Mouse (Mus musculus) lung, adult 18-20 months (tissue): ENCODE measurements at regions not wholly inside any gene's neighbourhood (a gene's known extent, or its start where the extent isn't known, plus 50 kb on each side); places are given as distances from the start of the nearest gene placed in this dataset.

Experiments
- DNase-seq, 2 experiments: peaks; one replicate each; pipeline ENCODE4 v3.0.0; 2022; ENCODE audit warnings: mixed read lengths in 2 of 2

- no peak for DNase-seq
Measured at GRCm38 (mm10) chr9:61092834-61093479, 279.2 kb upstream of the Tle3 start.

DNA sequence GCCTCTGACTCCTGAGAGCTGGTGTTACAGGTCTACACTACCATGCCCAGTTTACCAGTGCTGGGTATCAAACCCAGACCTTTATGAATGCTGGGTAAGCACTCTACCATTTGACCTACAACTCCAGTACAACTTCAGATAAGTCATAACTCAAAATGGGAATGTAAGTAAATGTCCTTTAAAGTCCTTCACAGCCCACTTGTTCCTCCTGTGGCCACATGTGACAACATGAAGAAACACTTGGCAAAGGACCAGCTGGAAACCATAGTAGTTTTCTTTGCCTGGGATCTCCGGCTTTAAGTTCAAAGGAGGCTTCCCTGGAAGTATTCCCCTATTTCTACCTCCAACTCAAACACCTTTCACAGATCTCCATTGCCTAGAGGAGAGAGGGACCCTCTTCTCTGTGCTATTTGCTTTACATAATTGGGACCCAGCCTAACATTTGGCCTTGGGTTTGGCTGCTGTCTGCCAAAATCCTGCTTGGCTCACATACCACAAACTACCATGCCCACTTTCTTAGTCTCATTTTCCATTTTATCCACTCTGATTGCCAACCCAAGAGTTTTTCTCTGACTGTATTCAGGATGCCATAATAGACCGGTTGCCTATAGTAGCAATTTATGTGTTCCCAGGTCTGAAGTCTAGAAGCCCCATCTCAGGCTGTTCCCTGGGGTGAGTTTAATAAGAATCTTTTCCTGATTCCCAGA, 276.9 kb upstream of the Tle3 start:
- peak; percentile 15 to 36 for DNase-seq

GRCm38 (mm10) chr9:61101741-61102450, 270.3 kb upstream of the Tle3 start:
- DNase-seq, result no peak

GRCm38 (mm10) chr9:61102451-61103358, 269.5 kb upstream of the Tle3 start:
- DNase-seq, result peak in 1 of 2 experiments; percentile 5

DNA sequence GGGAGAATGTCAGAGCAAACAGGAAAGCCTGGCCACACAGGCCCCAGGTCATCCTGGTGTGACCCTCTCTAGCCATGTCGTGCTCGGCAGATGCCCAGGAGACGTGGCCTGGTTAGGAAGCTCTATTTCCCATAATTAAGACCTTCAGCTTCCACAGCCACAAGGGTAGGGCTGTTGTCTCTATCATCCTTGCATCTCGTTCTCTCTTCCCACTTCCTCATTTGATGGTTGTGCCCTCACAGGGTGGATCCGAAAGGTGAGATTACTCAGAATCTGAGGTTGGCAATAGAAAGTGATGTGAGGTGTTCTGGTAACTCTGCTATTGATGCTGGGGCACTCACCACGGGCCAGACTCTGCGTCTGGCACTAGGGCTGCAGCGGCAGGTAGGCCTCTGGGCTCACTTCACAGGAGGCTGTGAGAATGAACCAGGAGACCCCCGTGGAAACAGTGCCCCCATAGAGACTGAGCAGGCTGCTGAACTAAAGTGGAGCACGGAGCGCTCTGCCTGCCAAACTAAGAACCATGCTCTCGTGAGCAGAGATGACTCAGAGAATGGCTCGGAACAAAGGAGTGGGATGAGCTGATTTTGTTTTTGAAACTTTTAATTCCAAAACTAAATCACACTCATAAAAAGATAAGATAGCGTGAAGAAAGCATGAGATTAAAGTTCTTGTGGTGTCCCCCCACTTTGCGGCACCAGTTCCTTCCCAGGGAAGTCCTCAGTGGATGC, 266.5 kb upstream of the Tle3 start:
- DNase-seq, result no peak

GRCm38 (mm10) chr9:61109519-61110285, 262.5 kb upstream of the Tle3 start:
- DNase-seq, result no peak

GRCm38 (mm10) chr9:61111206-61111605, 261.0 kb upstream of the Tle3 start:
- no peak for DNase-seq

GRCm38 (mm10) chr9:61111733-61112415, 260.3 kb upstream of the Tle3 start:
- DNase-seq, result peak in 1 of 2 experiments; percentile 11

GRCm38 (mm10) chr9:61119252-61119651, 252.9 kb upstream of the Tle3 start:
- peak in 1 of 2 experiments; percentile 8 for DNase-seq

- no peak for DNase-seq
Measured at GRCm38 (mm10) chr9:61120531-61120930, 251.6 kb upstream of the Tle3 start.

DNA sequence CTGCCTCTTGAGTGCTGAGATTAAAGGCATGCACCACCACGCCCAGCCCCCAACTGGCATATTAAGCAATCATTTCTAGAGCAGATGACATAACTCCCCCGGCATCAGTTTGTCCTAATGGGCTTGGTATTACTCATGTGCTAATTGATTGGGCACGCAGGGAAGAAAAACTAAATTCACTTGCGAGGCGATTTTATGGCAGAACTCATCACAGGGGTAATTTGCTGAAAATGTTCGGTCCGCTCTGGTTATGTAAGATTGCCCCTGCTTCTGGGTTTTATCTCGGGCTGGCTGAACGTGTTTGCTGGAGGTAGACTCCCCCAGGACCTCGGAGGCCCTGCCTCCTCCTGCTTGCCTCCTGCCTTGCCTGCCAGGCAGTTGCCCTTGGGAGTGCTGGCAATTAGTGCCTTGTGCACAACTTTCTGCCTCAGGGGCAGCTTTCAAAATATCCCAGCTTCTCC, 251.2 kb upstream of the Tle3 start:
- no peak for DNase-seq

DNA sequence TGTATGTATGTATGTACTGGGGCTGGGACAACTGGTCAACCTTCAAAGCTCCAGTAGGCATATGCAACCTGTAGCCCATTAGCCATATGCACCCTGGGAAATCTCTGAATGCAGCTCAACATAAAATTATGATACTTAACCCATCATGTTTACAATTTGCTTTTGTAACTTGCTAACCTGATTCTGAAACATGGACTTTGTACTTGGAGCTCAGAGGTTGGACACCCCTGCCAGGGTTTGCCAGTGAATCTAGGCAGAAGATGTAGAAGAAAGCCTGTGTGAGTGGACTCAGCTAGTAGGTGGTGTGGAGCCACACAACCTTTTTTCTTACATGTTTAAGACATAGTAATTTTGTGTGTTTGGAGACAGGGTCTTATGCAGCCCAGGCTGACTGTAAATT, 248.7 kb upstream of the Tle3 start:
- no peak for DNase-seq

DNA sequence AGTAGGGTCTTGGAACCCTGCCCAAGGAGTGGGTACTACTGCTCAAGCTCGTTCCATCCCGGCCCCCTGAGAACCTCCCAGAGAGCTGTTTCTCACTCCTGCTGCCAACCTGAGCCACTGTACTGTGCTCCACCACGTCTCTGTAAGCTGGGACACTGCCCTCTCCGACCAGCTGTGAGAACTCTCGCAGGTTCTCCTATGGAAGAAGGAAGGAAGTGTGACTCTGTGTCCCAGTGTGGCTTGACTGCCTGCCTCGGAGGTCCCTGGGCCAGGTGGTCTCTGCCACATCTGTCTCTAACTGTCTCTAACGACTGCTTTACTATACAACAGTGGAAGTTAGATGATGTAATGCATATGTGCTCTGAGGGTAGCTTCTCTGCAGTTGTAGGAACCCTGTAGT, 246.4 kb upstream of the Tle3 start:
- no peak for DNase-seq

DNA sequence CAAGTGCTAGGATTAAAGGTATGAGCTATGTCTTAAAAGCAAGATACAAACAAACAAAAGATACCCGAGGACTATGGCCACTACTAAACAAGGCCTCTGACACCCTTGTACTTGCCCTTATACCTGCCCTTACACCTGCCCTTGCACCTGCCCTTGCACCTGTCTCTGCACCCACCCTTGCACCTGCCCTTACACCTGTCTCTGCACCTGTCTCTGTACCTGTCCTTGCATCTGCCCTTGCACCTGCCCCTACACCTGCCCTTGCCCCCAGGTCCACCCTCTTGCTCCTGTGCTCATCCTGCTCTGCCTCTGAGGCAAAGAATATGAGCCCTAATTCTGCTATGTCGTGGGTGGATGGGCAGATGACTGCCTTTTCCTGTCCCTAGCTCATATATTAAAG, 244.1 kb upstream of the Tle3 start:
- no peak for DNase-seq

DNA sequence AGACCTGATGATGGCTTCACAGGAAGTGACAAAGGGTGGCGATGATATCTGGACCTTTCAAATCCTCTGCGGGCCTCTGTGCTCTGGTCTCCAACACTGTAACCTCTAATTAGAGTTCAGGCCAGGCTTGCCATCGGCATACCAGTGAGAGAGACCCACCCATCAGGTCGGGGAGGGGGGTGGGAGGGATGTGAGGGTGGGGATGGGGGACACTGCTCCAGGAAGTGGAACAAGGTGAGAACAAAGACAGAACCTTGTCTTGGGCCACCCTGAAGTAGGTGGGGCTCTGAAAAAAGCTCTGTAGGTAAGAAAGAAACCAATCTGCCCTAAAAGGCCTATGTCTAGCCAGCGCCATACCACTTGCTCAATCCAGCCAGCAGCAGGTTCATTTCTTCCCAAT, 243.0 kb upstream of the Tle3 start:
- no peak for DNase-seq

DNA sequence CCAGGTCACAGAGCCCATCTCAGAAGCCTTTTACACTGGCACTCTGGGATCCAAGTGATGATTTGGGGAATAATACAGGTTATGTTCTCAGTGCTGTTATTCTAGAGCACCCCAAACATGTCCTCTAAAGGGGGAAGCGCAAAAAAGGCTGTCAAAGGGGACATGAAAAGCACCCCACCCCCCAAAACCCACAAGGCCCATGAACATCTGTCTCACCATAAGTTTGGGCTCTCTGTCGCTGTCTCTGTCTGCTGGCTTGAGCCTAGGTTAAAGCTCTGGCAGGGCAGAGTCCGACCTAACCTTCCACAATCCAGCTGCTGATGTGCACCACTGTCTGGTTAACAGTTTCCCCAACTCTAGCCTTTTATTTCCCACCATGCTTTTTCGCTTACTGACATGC, 241.3 kb upstream of the Tle3 start:
- DNase-seq, result no peak

DNA sequence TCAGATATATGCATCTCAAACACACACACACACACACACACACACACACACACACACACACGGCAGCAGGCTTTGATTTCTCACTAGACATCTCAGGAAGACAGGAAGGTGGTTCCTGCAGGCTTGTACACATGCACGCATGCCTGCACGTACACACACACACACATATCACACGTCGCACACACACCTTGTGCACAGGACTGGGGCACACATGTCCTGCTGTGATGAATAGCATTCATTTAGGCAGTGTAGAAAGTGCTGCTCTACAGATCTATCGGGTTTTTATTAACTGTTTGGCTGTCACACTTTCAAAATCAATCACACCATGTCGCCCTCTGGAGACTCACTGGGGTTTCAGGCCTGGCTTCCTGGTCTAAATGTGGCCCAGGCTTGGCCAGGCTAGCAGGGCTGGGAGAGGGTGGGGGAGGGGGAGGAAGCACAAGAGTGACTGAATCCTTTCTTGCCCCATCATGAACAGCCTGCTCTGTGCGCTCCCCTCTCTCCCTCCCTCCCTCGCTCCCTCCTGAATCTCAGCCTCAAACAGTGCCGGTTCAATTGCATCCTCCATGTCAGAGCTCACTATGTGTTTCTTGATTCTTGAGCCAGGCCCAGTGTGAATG, 236.8 kb upstream of the Tle3 start:
- DNase-seq, result no peak

- no peak for DNase-seq
Measured at GRCm38 (mm10) chr9:61135917-61136316, 236.2 kb upstream of the Tle3 start.

GRCm38 (mm10) chr9:61138741-61139368, 233.3 kb upstream of the Tle3 start:
- no peak for DNase-seq

- no peak for DNase-seq
Measured at GRCm38 (mm10) chr9:61143101-61143500, 229.1 kb upstream of the Tle3 start.
